Mouse (Mus musculus) kidney, embryonic 15.5 days (tissue): ENCODE measurements at regions not wholly inside any gene's neighbourhood (a gene's known extent, or its start where the extent isn't known, plus 50 kb on each side); places are given as distances from the start of the nearest gene placed in this dataset.

Experiments
- ATAC-seq: fragments of 200-750 bp; cut with Nextera tagmentation; replicated peaks from 2 replicates; pipeline ENCODE4 v1.8.0; 2017; ENCODE audit warnings: moderate TSS enrichment; ENCODE audit not compliant: low FRiP score
- H3K27ac ChIP-seq: fragments of 300-500 bp; sonication (generic); 2 replicates; pipeline ENCODE4 v1.5.1; 2015; ENCODE audit warnings: mild to moderate bottlenecking, inconsistent platforms
- H3K27me3 ChIP-seq: fragments of 300-500 bp; sonication (generic); 2 replicates; pipeline ENCODE4 v1.6.1; 2015; ENCODE audit warnings: inconsistent platforms
- H3K36me3 ChIP-seq: fragments of 300-500 bp; sonication (generic); 2 replicates; pipeline ENCODE4 v1.6.1; 2015; ENCODE audit warnings: inconsistent platforms
- H3K4me1 ChIP-seq: fragments of 300-500 bp; sonication (generic); 2 replicates; pipeline ENCODE4 v1.6.1; 2015; ENCODE audit warnings: inconsistent platforms
- H3K4me2 ChIP-seq: fragments of 300-500 bp; sonication (generic); 2 replicates; pipeline ENCODE4 v1.6.1; 2015; ENCODE audit warnings: moderate library complexity, mild to moderate bottlenecking, inconsistent platforms
- H3K4me3 ChIP-seq: fragments of 300-500 bp; sonication (generic); replicated peaks from 2 replicates; pipeline ENCODE4 v1.5.1; 2015; ENCODE audit warnings: mild to moderate bottlenecking, inconsistent platforms
- H3K9ac ChIP-seq: fragments of 300-500 bp; sonication (generic); 2 replicates; pipeline ENCODE4 v1.6.1; 2015; ENCODE audit warnings: mild to moderate bottlenecking, inconsistent platforms
- H3K9me3 ChIP-seq: fragments of 300-500 bp; sonication (generic); replicated peaks from 2 replicates; pipeline ENCODE4 v1.6.1; 2016; ENCODE audit warnings: inconsistent platforms
- WGBS: fragments of 180-500 bp; shearing (Covaris S2); methylation state at CpG from one replicate; pipeline ENCODE4 v1.1.7; 2015; ENCODE audit warnings: mixed read lengths; 5-methylcytosine and 5-hydroxymethylcytosine counted together

GRCm38 (mm10) chr8:96318367-96318766, 430.0 kb upstream of the Got2 start:
- H3K27ac ChIP-seq = no peak overlapping the region
- no peak for ATAC-seq
- H3K4me3 ChIP-seq = no peak overlapping the region
- H3K9me3 ChIP-seq = no peaks in the 10 kb centered on the region
- H3K4me2 ChIP-seq = no peak overlapping the region
- no peak overlapping the region for H3K9ac ChIP-seq
- no peaks in the 10 kb centered on the region for H3K36me3 ChIP-seq
- WGBS = 71% methylated on average over 5 of the region's 5 CpGs
- no peaks in the 10 kb centered on the region for H3K27me3 ChIP-seq
- H3K4me1 ChIP-seq = no peaks in the 10 kb centered on the region

GRCm38 (mm10) chr8:96308989-96309718, 420.8 kb upstream of the Got2 start:
- Histone ChIP-seq H3K4me3 (no peak overlapping the region), H3K4me2 (no peak overlapping the region), H3K27ac (no peak overlapping the region), H3K9ac (no peak overlapping the region), H3K27me3 (no peaks in the 10 kb centered on the region), H3K9me3 (no peaks in the 10 kb centered on the region), H3K4me1 (no peaks in the 10 kb centered on the region), H3K36me3 (no peaks in the 10 kb centered on the region)
- no peak for ATAC-seq
- WGBS = 81% methylated on average over 12 of the region's 12 CpGs

GRCm38 (mm10) chr8:96296643-96297042, 408.3 kb upstream of the Got2 start:
- H3K9ac ChIP-seq = no peak overlapping the region
- no peak for ATAC-seq
- no peaks in the 10 kb centered on the region for H3K4me1 ChIP-seq
- no peaks in the 10 kb centered on the region for H3K27me3 ChIP-seq
- no peak overlapping the region for H3K4me3 ChIP-seq
- 84% methylated on average over 4 of the region's 4 CpGs for WGBS
- no peaks in the 10 kb centered on the region for H3K36me3 ChIP-seq
- no peak overlapping the region for H3K4me2 ChIP-seq
- H3K9me3 ChIP-seq = no peaks in the 10 kb centered on the region
- no peak overlapping the region for H3K27ac ChIP-seq

- ATAC-seq = no peak
- H3K9me3 ChIP-seq = no peaks in the 10 kb centered on the region
Observed at GRCm38 (mm10) chr8:96290740-96291139, 402.4 kb upstream of the Got2 start.

GRCm38 (mm10) chr8:96289519-96289918, 401.2 kb upstream of the Got2 start:
- H3K36me3 ChIP-seq = no peaks in the 10 kb centered on the region
- H3K4me2 ChIP-seq = no peak overlapping the region
- H3K27ac ChIP-seq = no peak overlapping the region
- no peak overlapping the region for H3K4me3 ChIP-seq
- H3K4me1 ChIP-seq = no peaks in the 10 kb centered on the region
- no peaks in the 10 kb centered on the region for H3K27me3 ChIP-seq
- ATAC-seq = no peak
- WGBS = 71% methylated on average over 3 of the region's 3 CpGs
- H3K9ac ChIP-seq = no peak overlapping the region
- no peaks in the 10 kb centered on the region for H3K9me3 ChIP-seq

More at GRCm38 (mm10) chr8:96290740-96291139, 402.4 kb upstream of the Got2 start:
- no peak overlapping the region for H3K4me2 ChIP-seq
- no peaks in the 10 kb centered on the region for H3K36me3 ChIP-seq
- no peaks in the 10 kb centered on the region for H3K27me3 ChIP-seq
- H3K4me1 ChIP-seq = no peaks in the 10 kb centered on the region
- no peak overlapping the region for H3K27ac ChIP-seq
- H3K9ac ChIP-seq = no peak overlapping the region
- H3K4me3 ChIP-seq = no peak overlapping the region

GRCm38 (mm10) chr8:96288525-96288924, 400.2 kb upstream of the Got2 start:
- 12% methylated on average over 3 of the region's 3 CpGs for WGBS

GRCm38 (mm10) chr8:96277479-96278138, 389.3 kb upstream of the Got2 start:
- H3K4me3 ChIP-seq = no peak overlapping the region
- H3K36me3 ChIP-seq = no peaks in the 10 kb centered on the region
- no peaks in the 10 kb centered on the region for H3K27me3 ChIP-seq
- H3K27ac ChIP-seq = no peak overlapping the region
- no peak for ATAC-seq
- H3K4me2 ChIP-seq = no peak overlapping the region
- 51% methylated on average over 4 of the region's 4 CpGs for WGBS
- H3K4me1 ChIP-seq = no peaks in the 10 kb centered on the region
- no peaks in the 10 kb centered on the region for H3K9me3 ChIP-seq
- H3K9ac ChIP-seq = no peak overlapping the region

More at GRCm38 (mm10) chr8:96288525-96288924, 400.2 kb upstream of the Got2 start:
- Histone ChIP-seq H3K27ac (no peak overlapping the region), H3K9ac (no peak overlapping the region), H3K9me3 (no peaks in the 10 kb centered on the region), H3K4me2 (no peak overlapping the region), H3K4me3 (no peak overlapping the region), H3K36me3 (no peaks in the 10 kb centered on the region), H3K27me3 (no peaks in the 10 kb centered on the region), H3K4me1 (no peaks in the 10 kb centered on the region)
- ATAC-seq = peak; percentile 60

GRCm38 (mm10) chr8:96277058-96277457, 388.7 kb upstream of the Got2 start:
- Histone ChIP-seq H3K9ac (no peak overlapping the region), H3K4me2 (no peak overlapping the region), H3K27me3 (no peaks in the 10 kb centered on the region), H3K4me3 (no peak overlapping the region), H3K36me3 (no peaks in the 10 kb centered on the region), H3K9me3 (no peaks in the 10 kb centered on the region), H3K4me1 (no peaks in the 10 kb centered on the region), H3K27ac (no peak overlapping the region)
- ATAC-seq = no peak
- 72% methylated on average over 5 of the region's 5 CpGs for WGBS

- 75% methylated on average over 5 of the region's 5 CpGs for WGBS
- no peak overlapping the region for H3K9ac ChIP-seq
- ATAC-seq = no peak
Observed at GRCm38 (mm10) chr8:96256294-96256693, 367.9 kb upstream of the Got2 start.

GRCm38 (mm10) chr8:96255811-96256210, 367.5 kb upstream of the Got2 start:
- no peaks in the 10 kb centered on the region for H3K9me3 ChIP-seq
- ATAC-seq = no peak
- H3K4me1 ChIP-seq = no peaks in the 10 kb centered on the region
- no peak overlapping the region for H3K4me3 ChIP-seq
- no peak overlapping the region for H3K9ac ChIP-seq
- no peaks in the 10 kb centered on the region for H3K27me3 ChIP-seq
- H3K4me2 ChIP-seq = no peak overlapping the region
- H3K27ac ChIP-seq = no peak overlapping the region
- no peaks in the 10 kb centered on the region for H3K36me3 ChIP-seq
- WGBS = 49% methylated on average over 5 of the region's 5 CpGs

More at GRCm38 (mm10) chr8:96256294-96256693, 367.9 kb upstream of the Got2 start:
- Histone ChIP-seq H3K9me3 (no peaks in the 10 kb centered on the region), H3K4me2 (no peak overlapping the region), H3K36me3 (no peaks in the 10 kb centered on the region), H3K27ac (no peak overlapping the region), H3K4me3 (no peak overlapping the region), H3K4me1 (no peaks in the 10 kb centered on the region), H3K27me3 (no peaks in the 10 kb centered on the region)

- ATAC-seq = no peak
- Histone ChIP-seq H3K27me3 (no peaks in the 10 kb centered on the region), H3K4me3 (no peak overlapping the region), H3K4me2 (no peak overlapping the region), H3K36me3 (no peaks in the 10 kb centered on the region), H3K9me3 (no peaks in the 10 kb centered on the region), H3K27ac (no peak overlapping the region), H3K9ac (no peak overlapping the region), H3K4me1 (no peaks in the 10 kb centered on the region)
- 84% methylated on average over 7 of the region's 7 CpGs for WGBS
Observed at GRCm38 (mm10) chr8:96246017-96246416, 357.7 kb upstream of the Got2 start.

GRCm38 (mm10) chr8:96244549-96245152, 356.3 kb upstream of the Got2 start:
- Histone ChIP-seq H3K4me2 (no peak overlapping the region), H3K27ac (no peak overlapping the region), H3K36me3 (no peaks in the 10 kb centered on the region), H3K27me3 (no peaks in the 10 kb centered on the region), H3K9ac (no peak overlapping the region), H3K4me1 (no peaks in the 10 kb centered on the region), H3K9me3 (no peaks in the 10 kb centered on the region), H3K4me3 (no peak overlapping the region)
- 26% methylated on average over 9 of the region's 9 CpGs for WGBS
- no peak for ATAC-seq
